Mouse (Mus musculus) cerebellum, postnatal 10 days (tissue): ENCODE data around the gene Srarp.

Source experiments
- DNase-seq, 2 experiments: peaks; one replicate each; pipeline ENCODE4 v3.0.0; 2021; ENCODE audit warnings: mixed read lengths in 2 of 2

The Srarp gene

GRCm38 (mm10) chr4:141456193-141456938, 20.5 kb upstream of the Srarp start:
- no peak for DNase-seq

DNA sequence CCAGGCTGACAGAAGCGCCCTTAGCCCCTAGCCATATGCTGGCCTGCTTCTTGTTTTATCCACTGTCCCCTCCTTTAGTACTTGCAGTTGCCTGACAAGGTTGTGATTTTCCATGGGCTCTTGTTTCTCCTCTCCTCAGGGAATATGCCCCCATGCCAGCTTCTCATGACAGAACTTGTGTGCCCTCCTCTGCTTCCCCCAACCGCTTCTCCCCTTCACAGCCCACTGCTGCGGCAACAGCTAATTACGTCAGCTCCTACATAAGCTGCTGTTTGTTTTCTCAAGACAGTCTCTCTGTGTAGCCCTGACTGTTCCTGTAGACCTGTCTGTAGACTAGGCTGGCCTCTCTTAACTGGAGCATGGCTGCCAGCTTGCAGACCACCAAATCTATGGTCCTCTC, 19.6 kb upstream of the Srarp start:
- DNase-seq = peak; percentile 30

GRCm38 (mm10) chr4:141454581-141455350, 18.9 kb upstream of the Srarp start:
- DNase-seq = peak; percentile 67 to 72

DNA sequence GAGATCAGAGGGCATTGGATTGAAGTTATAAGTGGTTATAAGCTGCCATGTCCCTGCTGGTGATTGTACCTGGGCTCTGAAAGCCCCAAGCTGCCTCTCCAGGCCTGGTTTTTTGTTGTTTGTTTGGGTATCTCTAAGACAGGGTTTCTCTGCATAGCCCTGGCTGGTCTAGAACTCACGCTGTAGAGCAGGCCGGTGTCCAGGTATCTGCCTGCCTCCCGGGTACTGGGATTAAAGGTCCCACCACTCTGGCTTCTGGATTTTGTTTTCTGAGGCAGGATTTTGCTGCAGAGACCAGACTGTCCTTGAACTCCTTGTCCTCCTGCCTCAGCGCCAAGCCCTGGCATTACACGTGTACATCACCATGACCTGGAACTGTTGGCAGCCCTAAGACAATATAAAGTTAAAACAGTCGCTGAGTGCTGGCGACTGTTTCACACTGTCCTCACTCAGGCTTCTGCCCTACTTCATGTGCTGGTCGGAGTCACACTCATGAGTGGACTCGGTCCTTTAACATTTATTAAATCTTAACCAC, 16.1 kb upstream of the Srarp start:
- DNase-seq = no peak

DNA sequence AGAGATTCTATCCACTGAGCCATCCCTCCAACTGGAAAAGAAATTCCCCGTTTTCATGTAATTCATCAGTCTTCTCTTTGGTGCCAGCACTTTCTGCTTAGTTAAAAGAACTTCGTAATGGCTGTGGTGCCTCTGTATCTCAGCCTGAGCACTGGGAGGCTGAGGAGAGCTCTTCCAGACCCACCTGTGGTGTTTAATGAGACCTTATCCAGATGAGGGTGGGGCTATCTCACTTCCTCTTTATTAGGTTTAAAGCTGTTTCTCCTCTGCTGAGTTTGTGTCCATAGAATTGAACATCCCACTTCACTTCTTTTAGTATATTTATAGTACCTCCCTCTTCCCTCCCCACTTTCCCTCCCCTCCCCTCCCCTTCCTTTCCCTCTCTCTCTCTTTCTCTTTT, 15.3 kb upstream of the Srarp start:
- DNase-seq = no peak

GRCm38 (mm10) chr4:141446211-141446610, 10.3 kb upstream of the Srarp start:
- no peak for DNase-seq

- DNase-seq = no peak
These were observed 9.4 kb upstream of the Srarp start for GRCm38 (mm10) chr4:141445328-141445720.

- DNase-seq = peak; percentile 94 to 95
These were observed 8.8 kb upstream of the Srarp start, which contains the start of gene Zbtb17 for GRCm38 (mm10) chr4:141444451-141445327. Gene Zbtb17 (plus strand): TSS chr4:141444654.

DNA sequence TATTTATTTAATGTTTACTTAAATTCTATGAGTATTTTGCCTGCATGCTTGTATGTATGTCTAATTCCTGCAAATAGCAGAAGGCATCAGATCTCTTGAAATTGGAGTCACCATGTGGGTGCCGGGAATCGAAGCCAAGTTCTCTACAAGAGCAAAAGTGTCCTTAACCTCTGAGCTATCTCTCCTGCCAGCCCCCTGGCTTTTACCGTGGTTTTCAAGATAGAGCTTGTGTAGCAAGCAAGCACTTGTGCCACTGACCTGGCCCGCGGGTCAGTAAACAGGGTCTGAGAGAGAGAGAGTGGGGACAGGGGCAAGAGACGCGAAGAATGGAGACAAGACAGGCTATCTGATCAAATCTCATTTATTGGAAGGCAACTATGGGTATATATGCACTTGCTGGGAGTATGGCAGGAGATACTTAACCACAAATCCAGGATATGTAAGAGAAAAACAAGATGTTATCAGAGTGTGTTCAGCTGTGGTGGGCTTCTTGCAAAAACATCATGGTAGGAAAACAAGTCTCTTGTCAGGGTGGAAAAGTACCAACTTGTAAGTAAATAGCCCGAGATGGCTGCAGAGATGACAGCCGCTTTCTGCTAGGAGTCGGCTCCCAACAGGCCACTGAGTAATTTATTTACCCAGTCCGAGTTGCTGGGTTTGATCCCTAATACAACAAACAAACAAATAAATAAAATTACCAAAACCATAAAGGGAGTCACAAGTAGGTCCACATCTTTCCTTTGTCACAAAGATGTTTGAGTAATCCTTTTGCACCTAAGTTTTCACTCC, 7.9 kb upstream of the Srarp start:
- DNase-seq = no peak

DNA sequence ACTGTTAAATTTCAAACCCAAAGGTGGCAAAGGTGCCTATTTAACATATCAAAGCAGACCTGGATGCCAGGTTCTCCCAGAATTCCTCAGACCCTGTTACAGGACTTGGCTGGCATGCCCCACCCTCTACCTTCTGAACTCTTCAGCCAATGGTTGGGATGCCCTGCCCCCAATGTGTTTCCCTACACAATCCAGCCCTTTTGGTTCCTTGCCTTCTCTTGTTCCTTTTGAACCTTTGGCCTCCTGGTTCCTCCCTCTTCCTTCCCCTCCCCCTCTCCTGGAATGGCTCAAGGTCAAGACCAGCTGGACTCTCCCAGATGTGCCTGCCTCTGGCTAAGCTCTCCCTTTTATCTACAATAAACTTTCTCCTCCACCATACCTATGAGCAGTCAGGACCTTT, 5.0 kb upstream of the Srarp start:
- DNase-seq = no peak

DNA sequence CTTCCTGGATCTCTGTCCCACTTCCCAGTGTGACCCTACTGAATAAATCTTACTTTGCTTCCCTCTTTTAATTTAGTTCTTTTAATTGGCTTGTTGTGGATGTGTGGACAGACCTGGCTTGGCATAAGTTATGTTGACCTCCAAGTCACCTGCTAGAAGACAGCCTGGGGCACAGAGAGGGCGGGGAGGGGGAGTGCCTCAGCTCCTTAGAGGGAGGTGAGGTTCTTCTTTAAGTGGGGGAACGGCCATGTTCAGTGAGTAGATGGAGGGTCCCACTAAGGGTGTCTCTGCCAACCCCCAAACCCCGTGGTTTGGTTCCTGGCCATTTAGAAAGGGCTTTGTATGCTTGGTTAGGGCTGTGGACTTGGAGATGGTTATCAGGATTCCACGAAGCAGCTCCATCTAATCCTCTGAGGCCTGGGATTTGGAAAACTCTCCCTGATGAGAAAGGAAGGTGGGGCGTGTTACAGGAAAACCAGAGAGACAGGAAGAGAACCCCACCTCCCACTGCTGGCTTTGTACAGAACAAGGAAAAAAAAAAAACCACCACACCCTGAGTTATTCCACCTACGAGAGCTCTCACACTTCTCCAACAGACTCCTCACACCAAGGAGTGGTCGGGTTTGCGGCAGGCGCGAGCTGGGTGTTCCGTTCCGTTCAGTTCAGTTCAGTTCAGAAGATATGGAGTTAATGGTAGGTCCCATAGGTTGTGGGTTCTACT, 3.3 kb upstream of the Srarp start:
- no peak for DNase-seq

DNA sequence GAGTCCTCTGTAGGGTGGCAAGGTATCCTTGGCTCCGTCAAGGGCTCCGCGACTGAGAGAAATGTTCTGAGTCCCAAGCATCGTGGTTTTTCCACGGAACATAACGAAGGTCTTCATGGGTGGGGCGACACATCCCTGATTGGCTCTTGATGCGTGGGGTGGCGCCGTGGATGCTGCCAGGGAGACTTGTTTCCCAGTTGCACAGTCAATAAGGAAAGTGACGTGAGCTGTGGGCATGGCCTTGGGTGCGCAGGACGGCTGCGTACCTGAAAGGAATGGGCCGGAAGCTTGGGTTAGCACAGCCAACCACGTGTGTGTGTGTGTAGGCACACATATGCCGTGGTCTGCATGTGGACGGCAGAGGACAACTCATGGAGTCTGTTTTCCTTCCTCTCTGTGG, 2.7 kb downstream of the Srarp start:
- no peak for DNase-seq

DNA sequence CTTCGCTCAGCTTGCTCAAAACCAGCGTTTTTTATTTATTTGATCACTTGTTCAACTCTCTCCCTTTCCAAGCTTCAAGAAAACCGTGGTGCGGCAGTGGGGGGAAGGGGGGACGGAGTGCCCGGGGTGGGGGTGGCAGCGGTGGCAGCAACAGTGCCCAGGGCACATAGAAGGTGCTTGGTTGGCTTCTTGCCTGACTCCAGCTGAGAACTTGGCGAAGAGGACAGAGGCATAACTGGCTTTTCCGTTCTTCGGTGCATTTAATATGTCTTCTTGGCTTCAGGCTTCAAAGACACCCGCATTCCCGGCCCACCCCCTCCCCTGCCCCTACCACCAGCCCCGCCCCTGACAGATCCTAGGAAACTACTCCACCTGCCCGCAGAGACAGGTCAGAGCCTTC, 3.2 kb downstream of the Srarp start:
- peak; percentile 78 to 81 for DNase-seq

- DNase-seq = peak; percentile 86 to 88
These were observed 4.9 kb downstream of the Srarp start for GRCm38 (mm10) chr4:141430997-141431396.

DNA sequence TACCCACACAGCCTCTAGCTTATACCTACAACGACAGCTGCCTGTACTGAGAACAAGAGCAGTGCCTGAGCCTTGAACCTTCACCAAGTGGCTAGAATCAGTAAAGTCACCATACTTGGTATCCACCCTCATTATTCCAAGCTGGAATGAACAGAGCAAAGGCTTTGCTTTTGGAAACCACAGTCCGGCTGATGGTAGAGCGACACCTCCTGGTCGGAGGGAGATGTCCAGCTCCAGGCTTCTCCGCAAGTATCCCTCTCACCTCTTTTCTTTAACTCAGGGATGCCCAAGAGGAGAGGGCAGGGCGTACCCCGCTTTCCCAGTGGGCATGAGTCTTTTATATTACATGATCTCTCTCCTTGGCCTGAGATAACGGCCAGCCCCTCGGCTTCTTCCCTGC, 6.1 kb downstream of the Srarp start:
- peak; percentile 56 to 60 for DNase-seq

- no peak for DNase-seq
These were observed 6.5 kb downstream of the Srarp start for GRCm38 (mm10) chr4:141429381-141429780.

DNA sequence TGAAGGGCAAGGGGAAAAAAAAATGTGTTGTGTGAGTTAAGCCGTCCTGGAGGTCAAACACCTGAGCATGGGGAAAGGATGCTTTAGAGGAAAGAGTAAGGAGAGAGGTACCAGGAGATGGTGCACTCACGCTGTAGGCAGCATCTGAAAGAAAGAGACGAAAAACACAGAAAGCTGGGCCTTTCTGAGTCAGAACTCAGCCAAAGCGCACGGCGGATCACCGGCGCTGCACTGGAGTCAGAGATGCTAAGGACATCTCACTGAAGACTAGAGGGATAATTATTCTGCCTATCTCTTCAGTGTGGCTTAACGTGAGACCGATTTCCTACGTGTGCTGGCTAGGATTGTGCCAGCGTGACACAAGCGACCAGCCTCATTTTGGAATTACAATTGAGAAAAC, 8.0 kb downstream of the Srarp start:
- no peak for DNase-seq

GRCm38 (mm10) chr4:141426796-141427745, 8.8 kb downstream of the Srarp start:
- DNase-seq = no peak

- DNase-seq = peak; percentile 62 to 73
These were observed 10.1 kb downstream of the Srarp start for GRCm38 (mm10) chr4:141425484-141426479.
